In genomic region chr10:42504096-42504710, GRCm38 (mm10) we compare ENCODE assay signal across 12 mouse cellular contexts. TPM values are rescaled to one million over a fixed set of nuclear protein-coding genes. Genes with fewer than 3 reads are reported as not detected.
DNase-seq lines count a peak whose midpoint lies in the region; ATAC-seq and TF ChIP-seq lines count a peak whose summit lies in the region.
"Had no signal": no experiment of that assay in that cellular context is flagged by ENCODE, and none has a peak within 500 bp of the region (broad histone marks: within the 10 kb centered on the region; RNA-seq: fewer than 3 reads in every experiment).

No protein-coding gene starts in this region.

- peak overlapping the region; percentile 82; the same call in 1 of the 2 replicates for H3K4me2 ChIP-seq in hindbrain, embryonic 15.5 days
- H3K4me2 ChIP-seq in hindbrain, embryonic 14.5 days (replicated peaks) = no peak overlapping the region
- peak overlapping the region; percentile 75; the same call in 1 of the 2 replicates for H3K4me2 ChIP-seq in lung, embryonic 16.5 days (ENCODE audit: low read depth, low read length)
- no peak overlapping the region for H3K4me2 ChIP-seq in hindbrain, embryonic 16.5 days (ENCODE audit: low read length)

- no peak for TF ChIP-seq POLR2A in thymus, adult 2 months (IDR thresholded peaks at IDR 0.05; ENCODE audit: control insufficient read depth, extremely low read depth, insufficient read depth, low read length, poor library complexity)
- no peak for TF ChIP-seq POLR2A in cerebellum, adult 2 months (IDR thresholded peaks at IDR 0.05; ENCODE audit: borderline replicate concordance, insufficient read depth, low read length)

- H3K27me3 ChIP-seq in hindbrain, embryonic 15.5 days = no peaks in the 10 kb centered on the region
- H3K27me3 ChIP-seq in hindbrain, embryonic 14.5 days (ENCODE audit: control insufficient read depth, insufficient read depth, low read length) = no peaks in the 10 kb centered on the region
- H3K27me3 ChIP-seq in E14TG2a.4 (ENCODE audit: insufficient read depth, low read length) = no peaks in the 10 kb centered on the region
- H3K27me3 ChIP-seq in lung, embryonic 16.5 days (ENCODE audit: control insufficient read depth, insufficient read depth, low read depth, low read length) = no peaks in the 10 kb centered on the region
- H3K27me3 ChIP-seq in thymus, adult 2 months (ENCODE audit: control insufficient read depth, insufficient read depth, low read length) = no peaks in the 10 kb centered on the region
- H3K27me3 ChIP-seq in cerebellum, adult 2 months (ENCODE audit: control insufficient read depth, insufficient read depth, low read length) = no peaks in the 10 kb centered on the region
- no peaks in the 10 kb centered on the region for H3K27me3 ChIP-seq in hindbrain, embryonic 16.5 days (replicated peaks; ENCODE audit: control insufficient read depth, insufficient read depth, low read length)

- H3K9me3 ChIP-seq in hindbrain, embryonic 15.5 days = no peaks in the 10 kb centered on the region
- no peaks in the 10 kb centered on the region for H3K9me3 ChIP-seq in hindbrain, embryonic 14.5 days (ENCODE audit: control insufficient read depth, low read length)
- H3K9me3 ChIP-seq in E14TG2a.4 (ENCODE audit: low read length) = peaks cover 12% of the 10 kb centered on the region
- no peaks in the 10 kb centered on the region for H3K9me3 ChIP-seq in lung, embryonic 16.5 days (ENCODE audit: control insufficient read depth, low read length)
- no peaks in the 10 kb centered on the region for H3K9me3 ChIP-seq in hindbrain, embryonic 16.5 days (ENCODE audit: control insufficient read depth, low read length)

- H3K9ac ChIP-seq in hindbrain, embryonic 15.5 days = no peak overlapping the region
- no peak overlapping the region for H3K9ac ChIP-seq in hindbrain, embryonic 14.5 days
- H3K9ac ChIP-seq in lung, embryonic 16.5 days (ENCODE audit: low read length) = no peak overlapping the region
- no peak overlapping the region for H3K9ac ChIP-seq in hindbrain, embryonic 16.5 days (ENCODE audit: low read depth, low read length)

- peaks cover 29% of the 10 kb centered on the region for H3K4me1 ChIP-seq in hindbrain, embryonic 15.5 days (replicated peaks)
- H3K4me1 ChIP-seq in hindbrain, embryonic 14.5 days (replicated peaks; ENCODE audit: control insufficient read depth, insufficient read depth, low read length) = peaks cover 15% of the 10 kb centered on the region
- peaks cover 36% of the 10 kb centered on the region for H3K4me1 ChIP-seq in E14TG2a.4 (replicated peaks; ENCODE audit: low read depth, low read length)
- H3K4me1 ChIP-seq in brown adipose tissue, adult 24 weeks (ENCODE audit: control insufficient read depth, insufficient read depth, insufficient read length, low read length) = peaks cover 12% of the 10 kb centered on the region; the same call in 1 of the 2 replicates
- H3K4me1 ChIP-seq in lung, embryonic 16.5 days (replicated peaks; ENCODE audit: control insufficient read depth, insufficient read depth, low read length) = peaks cover 11% of the 10 kb centered on the region
- peaks cover 5% of the 10 kb centered on the region for H3K4me1 ChIP-seq in thymus, adult 2 months (replicated peaks; ENCODE audit: control insufficient read depth, insufficient read depth, low read length)
- H3K4me1 ChIP-seq in cerebellum, adult 2 months (ENCODE audit: control insufficient read depth, insufficient read depth, low read length) = no peaks in the 10 kb centered on the region; the same call in 1 of the 2 replicates
- H3K4me1 ChIP-seq in hindbrain, embryonic 16.5 days (ENCODE audit: control insufficient read depth, insufficient read depth, low read depth, low read length) = peaks cover 7% of the 10 kb centered on the region

- H3K36me3 ChIP-seq in hindbrain, embryonic 15.5 days = no peaks in the 10 kb centered on the region; the same call in 1 of the 2 replicates
- H3K36me3 ChIP-seq in hindbrain, embryonic 14.5 days (replicated peaks; ENCODE audit: control insufficient read depth, insufficient read depth) = peaks cover 6% of the 10 kb centered on the region
- H3K36me3 ChIP-seq in E14TG2a.4 (ENCODE audit: insufficient read depth, low read length) = peaks cover 44% of the 10 kb centered on the region
- peaks cover 7% of the 10 kb centered on the region for H3K36me3 ChIP-seq in lung, embryonic 16.5 days (ENCODE audit: control insufficient read depth, insufficient read depth, low read length)
- H3K36me3 ChIP-seq in thymus, adult 2 months (ENCODE audit: control insufficient read depth, insufficient read depth, low read length) = no peaks in the 10 kb centered on the region
- no peaks in the 10 kb centered on the region; the same call in 1 of the 2 replicates for H3K36me3 ChIP-seq in hindbrain, embryonic 16.5 days (ENCODE audit: control insufficient read depth, insufficient read depth, low read length)

- TF ChIP-seq CTCF in E14TG2a.4 (conservative IDR thresholded peaks at IDR 0.05; ENCODE audit: low read length) = no peak
- TF ChIP-seq CTCF in thymus, adult 2 months (IDR thresholded peaks at IDR 0.05; ENCODE audit: borderline replicate concordance, control insufficient read depth, extremely low read depth, insufficient read depth, low read length, poor library complexity) = no peak
- TF ChIP-seq CTCF in cerebellum, adult 2 months (IDR thresholded peaks at IDR 0.05; ENCODE audit: borderline replicate concordance, insufficient read depth, low read depth, low read length) = no peak

- H3K4me3 ChIP-seq in hindbrain, embryonic 15.5 days = no peak overlapping the region
- no peak overlapping the region for H3K4me3 ChIP-seq in hindbrain, embryonic 14.5 days (replicated peaks; ENCODE audit: low read length)
- 0 out of 2 replicates have a peak overlapping the region, but pooled peaks have one; percentile 17 for H3K4me3 ChIP-seq in E14TG2a.4 (replicated peaks; ENCODE audit: low read length)
- H3K4me3 ChIP-seq in brown adipose tissue, adult 24 weeks (ENCODE audit: insufficient read depth, low read depth, low read length) = no peak overlapping the region
- no peak overlapping the region for H3K4me3 ChIP-seq in lung, embryonic 16.5 days (ENCODE audit: low read length)
- H3K4me3 ChIP-seq in thymus, adult 2 months (ENCODE audit: control insufficient read depth, insufficient read depth, low read length) = no peak overlapping the region
- H3K4me3 ChIP-seq in cerebellum, adult 2 months (replicated peaks; ENCODE audit: insufficient read depth, low read depth, low read length) = no peak overlapping the region
- H3K4me3 ChIP-seq in hindbrain, embryonic 16.5 days (ENCODE audit: low read length) = no peak overlapping the region

- WGBS in hindbrain, embryonic 15.5 days = 89% methylated on average over 10 of the region's 10 CpGs
- WGBS in hindbrain, embryonic 14.5 days = 89% methylated on average over 10 of the region's 10 CpGs
- 70% methylated on average over 10 of the region's 10 CpGs for WGBS in lung, embryonic 16.5 days
- WGBS in thymus, adult 2 months = 79% methylated on average over 10 of the region's 10 CpGs
- WGBS in cerebellum, adult 2 months = 83% methylated on average over 10 of the region's 10 CpGs
- WGBS in hindbrain, embryonic 16.5 days = 93% methylated on average over 10 of the region's 10 CpGs

- ATAC-seq in hindbrain, embryonic 15.5 days (ENCODE audit: low FRiP score, low read depth) = no peak
- ATAC-seq in hindbrain, embryonic 14.5 days (ENCODE audit: low FRiP score) = no peak
- no peak for ATAC-seq in lung, embryonic 16.5 days (ENCODE audit: low read depth)
- no peak for ATAC-seq in hindbrain, embryonic 16.5 days
- ATAC-seq: activated CD4-positive, CD25-positive, alpha-beta regulatory T cell, adult 4 months; midbrain, embryonic 16.5 days had no signal

- DNase-seq in hindbrain, embryonic 14.5 days (ENCODE audit: low spot score) = no peak
- DNase-seq in thymus, adult 2 months = no peak
- DNase-seq in cerebellum, adult 2 months = no peak
- DNase-seq: cerebellum, adult 8-10 months; right cerebral cortex, postnatal 14 days had no signal

- H3K27ac ChIP-seq in hindbrain, embryonic 15.5 days (replicated peaks) = no peak overlapping the region
- H3K27ac ChIP-seq in hindbrain, embryonic 14.5 days = no peak overlapping the region
- peak overlapping the region; percentile 14; the same call in 1 of the 2 replicates for H3K27ac ChIP-seq in brown adipose tissue, adult 24 weeks (replicated peaks; ENCODE audit: low read depth, low read length)
- no peak overlapping the region for H3K27ac ChIP-seq in lung, embryonic 16.5 days (ENCODE audit: low read length)
- no peak overlapping the region for H3K27ac ChIP-seq in thymus, adult 2 months (ENCODE audit: control insufficient read depth, insufficient read depth, low read length)
- no peak overlapping the region for H3K27ac ChIP-seq in cerebellum, adult 2 months (ENCODE audit: insufficient read depth, low read length)
- H3K27ac ChIP-seq in hindbrain, embryonic 16.5 days (ENCODE audit: low read depth, low read length) = no peak overlapping the region

RNA-seq across cellular contexts. Expression of gene Snx3, which starts 2.4 kb away (rescaled TPM):
- polyA plus RNA-seq in hindbrain, embryonic 15.5 days (2015; fragmentation: Nextera tagmentation; extraction: Ambion mirVana) = 308 and 309 TPM in 2 replicates
- polyA plus RNA-seq in hindbrain, embryonic 14.5 days (2014; fragmentation: Nextera tagmentation; extraction: Ambion mirVana) = 296 and 302 TPM in 2 replicates
- 163 and 187 TPM in 2 replicates for polyA plus RNA-seq in brown adipose tissue, adult 24 weeks (2012; ENCODE audit: insufficient read depth, insufficient read length, missing spikeins)
- 394 and 405 TPM in 2 replicates for polyA plus RNA-seq in lung, embryonic 16.5 days (2015; fragmentation: Nextera tagmentation; extraction: Ambion mirVana)
- 309 and 380 TPM in 2 replicates for polyA plus RNA-seq in thymus, adult 2 months (2012; rRNA removed)
- 372 and 388 TPM in 2 replicates for polyA plus RNA-seq in cerebellum, adult 2 months (2012; rRNA removed)
- polyA plus RNA-seq in hindbrain, embryonic 16.5 days (2015; fragmentation: Nextera tagmentation; extraction: Ambion mirVana) = 339 and 365 TPM in 2 replicates

RNA-seq across cellular contexts. Expression of gene Afg1l, which starts 25.8 kb away (rescaled TPM):
- polyA plus RNA-seq in hindbrain, embryonic 15.5 days (2015; fragmentation: Nextera tagmentation; extraction: Ambion mirVana) = 8.1 and 8.9 TPM in 2 replicates
- polyA plus RNA-seq in hindbrain, embryonic 14.5 days (2014; fragmentation: Nextera tagmentation; extraction: Ambion mirVana) = 8.4 and 9.6 TPM in 2 replicates
- 90.6 and 104 TPM in 2 replicates for polyA plus RNA-seq in brown adipose tissue, adult 24 weeks (2012; ENCODE audit: insufficient read depth, insufficient read length, missing spikeins)
- 9.6 and 12.3 TPM in 2 replicates for polyA plus RNA-seq in lung, embryonic 16.5 days (2015; fragmentation: Nextera tagmentation; extraction: Ambion mirVana)
- polyA plus RNA-seq in thymus, adult 2 months (2012; rRNA removed) = 3.4 and 3.7 TPM in 2 replicates
- 14.9 and 15.2 TPM in 2 replicates for polyA plus RNA-seq in cerebellum, adult 2 months (2012; rRNA removed)
- 9.5 and 10.1 TPM in 2 replicates for polyA plus RNA-seq in hindbrain, embryonic 16.5 days (2015; fragmentation: Nextera tagmentation; extraction: Ambion mirVana)

Comparison
In these comparisons a context has a peak if more than half of its experiments do, and no peak if none do; other contexts are left out.
1. H3K4me2 ChIP-seq: peak in hindbrain, embryonic 15.5 days (single experiment) and lung, embryonic 16.5 days (single experiment); none in hindbrain, embryonic 14.5 days (single experiment) and hindbrain, embryonic 16.5 days (single experiment).